Mouse (Mus musculus) myocyte (in vitro differentiated cells): ENCODE data around the gene Cfap221. TPM values are rescaled to one million over a fixed set of nuclear protein-coding genes. Genes with fewer than 3 reads are reported as not detected.

ENCODE experiments used
- H3K27me3 ChIP-seq: one replicate; pipeline ENCODE4 v1.6.1; 2011; ENCODE audit not compliant: control insufficient read depth, insufficient read depth, insufficient read length
- H3K36me3 ChIP-seq: one replicate; pipeline ENCODE4 v1.6.1; 2011; ENCODE audit not compliant: control insufficient read depth, insufficient read depth
- H3K4me2 ChIP-seq: one replicate; pipeline ENCODE4 v1.6.1; 2011; ENCODE audit warnings: low read depth, control low read depth
- H3K4me3 ChIP-seq: one replicate; pipeline ENCODE4 v1.5.1; 2011; ENCODE audit warnings: mild to moderate bottlenecking, control low read depth, moderate library complexity
- H3K79me2 ChIP-seq: one replicate; pipeline ENCODE4 v1.6.1; 2011; ENCODE audit not compliant: control insufficient read depth, insufficient read depth
- H3ac ChIP-seq: one replicate; pipeline ENCODE4 v1.6.1; 2011; ENCODE audit not compliant: control insufficient read depth, insufficient read length
- CEBPB ChIP-seq: IDR thresholded peaks from 2 replicates; pipeline ENCODE4 v1.6.1; 2011; ENCODE audit warnings: mild to moderate bottlenecking, moderate library complexity; ENCODE audit not compliant: poor library complexity, insufficient read depth, severe bottlenecking
- E2F4 ChIP-seq: IDR thresholded peaks from one replicate; pipeline ENCODE4 v1.6.1; 2011; ENCODE audit warnings: mild to moderate bottlenecking, control low read depth, moderate library complexity; ENCODE audit not compliant: insufficient read depth
- MAX ChIP-seq: IDR thresholded peaks from one replicate; pipeline ENCODE4 v1.6.1; 2011; ENCODE audit warnings: low read depth, mild to moderate bottlenecking, control low read depth
- MYOD1 ChIP-seq, 3 experiments: IDR thresholded peaks; one replicate each; pipeline ENCODE4 v1.6.1; 2011; ENCODE audit warnings: control low read depth in 2 of 3, low read depth in 2 of 3, mild to moderate bottlenecking in 2 of 3, moderate library complexity in 1 of 3; ENCODE audit not compliant: insufficient read length in 2 of 3, control insufficient read depth in 1 of 3
- MYOG ChIP-seq, 3 experiments: IDR thresholded peaks; one replicate each; pipeline ENCODE4 v1.6.1; 2011; ENCODE audit warnings: control low read depth in 2 of 3, low read depth in 2 of 3, mild to moderate bottlenecking in 2 of 3; ENCODE audit not compliant: insufficient read length in 2 of 3, control insufficient read depth in 1 of 3, insufficient read depth in 1 of 3
- POLR2A ChIP-seq: IDR thresholded peaks from one replicate; pipeline ENCODE4 v1.6.1; 2011; ENCODE audit warnings: low read depth, mild to moderate bottlenecking, control low read depth, moderate library complexity; ENCODE audit not compliant: insufficient read length
- POLR2AphosphoS2 ChIP-seq: IDR thresholded peaks from one replicate; pipeline ENCODE4 v1.6.1; 2011; ENCODE audit warnings: low read depth, control low read depth; ENCODE audit not compliant: insufficient read length
- REST ChIP-seq: IDR thresholded peaks from one replicate; pipeline ENCODE4 v1.6.1; 2011; ENCODE audit warnings: mild to moderate bottlenecking, control low read depth, moderate library complexity; ENCODE audit not compliant: insufficient read depth, insufficient read length
- SRF ChIP-seq: IDR thresholded peaks from one replicate; pipeline ENCODE4 v1.6.1; 2011; ENCODE audit warnings: low read depth; ENCODE audit not compliant: control insufficient read depth, insufficient read length
- TCF12 ChIP-seq: IDR thresholded peaks from one replicate; pipeline ENCODE4 v1.6.1; 2011; ENCODE audit warnings: mild to moderate bottlenecking, control low read depth; ENCODE audit not compliant: poor library complexity, insufficient read depth, severe bottlenecking
- TCF3 ChIP-seq: IDR thresholded peaks from one replicate; pipeline ENCODE4 v1.6.1; 2011; ENCODE audit warnings: low read depth, control low read depth; ENCODE audit not compliant: insufficient read length
- USF1 ChIP-seq: IDR thresholded peaks from one replicate; pipeline ENCODE4 v1.6.1; 2011; ENCODE audit warnings: low read depth, mild to moderate bottlenecking, control low read depth, moderate library complexity
- polyA plus RNA-seq: library from polyadenylated mRNA; unstranded; fragments of >200 nt; fragmentation: generic; extraction: Trizol; gene quantifications from one replicate; pipeline ENCODE4 v1.2.1, GENCODE M21; 2012; ENCODE audit warnings: missing spikeins

Cfap221 gene
- polyA plus RNA-seq, 1 experiment = not detected

DNA sequence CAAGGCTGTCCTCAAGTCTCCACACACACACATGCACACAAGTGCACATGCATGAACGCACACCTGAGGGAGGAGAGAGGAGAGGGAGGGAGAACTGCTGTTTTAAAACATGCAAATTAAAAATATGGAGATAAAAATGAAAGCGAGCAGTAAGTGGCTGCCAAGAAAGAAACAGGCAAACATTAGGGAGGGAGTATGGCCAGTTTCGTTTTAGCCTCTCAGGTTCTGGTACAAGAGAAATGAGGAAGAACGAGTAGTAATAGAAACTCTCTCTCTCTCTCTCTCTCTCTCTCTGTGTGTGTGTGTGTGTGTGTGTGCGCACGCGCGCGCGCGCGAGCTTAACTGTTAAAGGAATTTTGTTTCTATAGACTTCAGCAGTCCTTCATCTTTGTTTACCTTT, 22.4 kb upstream of the Cfap221 start:
- no peaks in the 10 kb centered on the region for H3K79me2 ChIP-seq
- H3K4me3 ChIP-seq = no peak overlapping the region
- TF ChIP-seq MYOG (IDR thresholded peaks at IDR 0.05; ENCODE audit: control insufficient read depth in 1 of 3, insufficient read depth in 1 of 3, insufficient read length in 2 of 3, low read depth in 2 of 3) = no peak
- no peak for TF ChIP-seq TCF3
- TF ChIP-seq USF1 = no peak
- no peak for TF ChIP-seq MYOD1 (IDR thresholded peaks at IDR 0.05; ENCODE audit: control insufficient read depth in 1 of 3, insufficient read length in 2 of 3, low read depth in 2 of 3)
- TF ChIP-seq REST = no peak
- no peak for TF ChIP-seq POLR2A
- no peak for TF ChIP-seq TCF12
- TF ChIP-seq POLR2AphosphoS2 = no peak
- no peak for TF ChIP-seq MAX
- no peak for TF ChIP-seq SRF
- TF ChIP-seq CEBPB = no peak
- TF ChIP-seq E2F4 = no peak
- H3ac ChIP-seq = no peak overlapping the region
- no peak overlapping the region for H3K4me2 ChIP-seq
- H3K27me3 ChIP-seq = peaks cover 8% of the 10 kb centered on the region
- H3K36me3 ChIP-seq = no peaks in the 10 kb centered on the region

DNA sequence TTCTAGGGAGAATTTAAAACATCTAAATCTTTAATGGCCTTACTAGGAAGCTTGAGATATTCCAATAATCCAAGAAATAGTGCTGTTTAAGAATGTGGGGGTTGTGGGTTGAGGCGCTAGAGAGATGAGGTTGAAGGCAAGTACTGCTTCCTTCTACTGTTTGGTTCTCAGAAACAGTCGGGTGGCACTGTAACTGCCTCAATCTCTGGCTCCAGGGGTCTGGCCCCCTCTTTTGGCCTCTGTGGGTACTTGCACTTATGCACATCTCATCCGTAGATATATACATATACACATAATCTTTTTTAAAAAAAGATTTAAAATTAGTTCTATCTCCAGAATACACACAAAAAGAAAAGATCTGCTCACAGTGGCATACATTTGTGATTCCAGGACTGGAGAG, 21.9 kb upstream of the Cfap221 start:
- no peak overlapping the region for H3K4me2 ChIP-seq
- no peaks in the 10 kb centered on the region for H3K79me2 ChIP-seq
- H3K36me3 ChIP-seq = no peaks in the 10 kb centered on the region
- H3K4me3 ChIP-seq = no peak overlapping the region
- peaks cover 8% of the 10 kb centered on the region for H3K27me3 ChIP-seq
- H3ac ChIP-seq = no peak overlapping the region
- TF ChIP-seq CEBPB (no peak), SRF (no peak), MYOD1 (IDR thresholded peaks at IDR 0.05; ENCODE audit: control insufficient read depth in 1 of 3, insufficient read length in 2 of 3, low read depth in 2 of 3) (no peak), TCF3 (no peak), REST (no peak), TCF12 (no peak), POLR2AphosphoS2 (no peak), E2F4 (no peak), POLR2A (no peak), USF1 (no peak), MYOG (IDR thresholded peaks at IDR 0.05; ENCODE audit: control insufficient read depth in 1 of 3, insufficient read depth in 1 of 3, insufficient read length in 2 of 3, low read depth in 2 of 3) (no peak), MAX (no peak)

DNA sequence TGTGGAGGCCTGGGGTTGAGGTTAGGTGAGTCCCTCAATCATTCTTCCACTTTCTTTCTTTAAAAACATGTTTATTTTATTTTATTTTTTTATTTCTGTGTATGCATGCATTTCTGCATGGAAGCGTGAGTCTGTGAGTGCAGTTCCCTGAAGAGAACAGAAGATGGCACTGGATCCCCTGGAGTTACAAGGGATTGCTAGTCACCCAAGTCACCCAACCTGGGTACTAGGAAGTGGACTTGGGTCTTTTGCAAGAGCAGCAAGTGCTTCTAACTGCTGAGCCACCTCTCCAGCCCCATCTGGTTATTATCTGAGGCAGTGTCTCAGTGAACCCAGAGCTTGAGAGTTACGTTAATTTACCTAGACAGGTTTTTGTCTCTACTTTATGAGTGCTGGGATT, 19.2 kb upstream of the Cfap221 start:
- Histone ChIP-seq H3K27me3 (peaks cover 8% of the 10 kb centered on the region), H3K36me3 (no peaks in the 10 kb centered on the region), H3K4me2 (no peak overlapping the region), H3ac (no peak overlapping the region), H3K79me2 (no peaks in the 10 kb centered on the region), H3K4me3 (no peak overlapping the region)
- no peak for TF ChIP-seq TCF3
- no peak for TF ChIP-seq MYOD1 (IDR thresholded peaks at IDR 0.05; ENCODE audit: control insufficient read depth in 1 of 3, insufficient read length in 2 of 3, low read depth in 2 of 3)
- no peak for TF ChIP-seq MYOG (IDR thresholded peaks at IDR 0.05; ENCODE audit: control insufficient read depth in 1 of 3, insufficient read depth in 1 of 3, insufficient read length in 2 of 3, low read depth in 2 of 3)
- no peak for TF ChIP-seq CEBPB
- no peak for TF ChIP-seq USF1
- TF ChIP-seq POLR2A = no peak
- no peak for TF ChIP-seq TCF12
- TF ChIP-seq MAX = no peak
- TF ChIP-seq POLR2AphosphoS2 = no peak
- no peak for TF ChIP-seq SRF

DNA sequence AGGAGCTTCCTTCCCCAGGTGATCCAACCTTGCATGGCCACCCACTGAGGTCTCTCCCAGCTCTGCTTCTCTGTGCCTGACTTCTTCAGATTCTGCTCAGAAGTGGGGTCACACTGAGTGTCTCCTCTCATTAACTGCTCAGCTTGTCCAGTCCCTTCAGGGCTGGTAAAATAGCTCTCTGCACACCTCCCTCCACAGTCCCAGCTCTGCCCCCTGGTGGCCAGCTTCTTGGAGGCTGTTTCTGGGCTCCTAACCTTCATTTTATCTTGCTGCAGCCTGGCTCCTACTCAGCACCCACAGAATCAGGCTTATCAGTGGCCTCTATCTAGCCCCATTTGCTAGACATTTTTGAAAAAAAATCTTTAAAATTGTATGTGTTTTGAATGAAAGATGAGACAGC, 16.1 kb upstream of the Cfap221 start:
- Histone ChIP-seq H3K36me3 (no peaks in the 10 kb centered on the region), H3K4me2 (no peak overlapping the region), H3ac (no peak overlapping the region), H3K79me2 (no peaks in the 10 kb centered on the region), H3K27me3 (peaks cover 10% of the 10 kb centered on the region), H3K4me3 (no peak overlapping the region)
- TF ChIP-seq MYOD1 (IDR thresholded peaks at IDR 0.05; ENCODE audit: control insufficient read depth in 1 of 3, insufficient read length in 2 of 3, low read depth in 2 of 3) (no peak), MAX (no peak), SRF (no peak), POLR2AphosphoS2 (no peak)

DNA sequence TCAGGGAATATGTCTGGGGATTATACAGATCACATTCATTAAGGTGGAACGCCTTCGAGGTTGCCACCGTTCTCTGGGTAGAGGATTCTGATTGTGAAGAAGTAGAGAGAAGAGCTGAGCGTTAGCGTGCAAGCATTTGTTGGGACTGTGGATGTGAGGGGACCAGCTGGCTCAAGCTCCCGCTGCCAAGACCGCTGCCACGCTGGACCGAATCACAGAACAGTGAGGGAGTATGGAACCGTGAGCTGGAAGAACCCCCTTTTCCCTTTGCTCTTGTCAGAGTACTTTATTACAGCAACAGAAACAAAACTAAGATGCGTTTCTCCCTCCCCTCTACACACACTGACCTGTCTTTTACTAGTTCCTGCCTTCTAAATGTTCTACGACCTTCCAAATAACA, 15.6 kb upstream of the Cfap221 start:
- TF ChIP-seq POLR2AphosphoS2 (no peak), TCF3 (no peak), CEBPB (no peak), POLR2A (no peak), SRF (no peak), MYOD1 (IDR thresholded peaks at IDR 0.05; ENCODE audit: control insufficient read depth in 1 of 3, insufficient read length in 2 of 3, low read depth in 2 of 3) (no peak), MAX (no peak), MYOG (IDR thresholded peaks at IDR 0.05; ENCODE audit: control insufficient read depth in 1 of 3, insufficient read depth in 1 of 3, insufficient read length in 2 of 3, low read depth in 2 of 3) (no peak), USF1 (no peak), E2F4 (no peak), TCF12 (no peak), REST (no peak)
- no peaks in the 10 kb centered on the region for H3K36me3 ChIP-seq
- no peaks in the 10 kb centered on the region for H3K79me2 ChIP-seq
- H3ac ChIP-seq = no peak overlapping the region
- peaks cover 14% of the 10 kb centered on the region for H3K27me3 ChIP-seq
- H3K4me3 ChIP-seq = no peak overlapping the region
- H3K4me2 ChIP-seq = no peak overlapping the region
